Comparison of ENCODE assay signal across 12 mouse cellular contexts in genomic region chrX:11800400-11800941, GRCm38 (mm10).
A peak's percentile ranks its signal among the peaks of the same experiment; 100 is the strongest.
DNase-seq lines count a peak whose midpoint lies in the region; ATAC-seq lines count a peak whose summit lies in the region.
"Had no signal": no experiment of that assay in that cellular context is flagged by ENCODE, and none has a peak within 500 bp of the region (broad histone marks: within the 10 kb centered on the region; RNA-seq: fewer than 3 reads in every experiment).

No protein-coding gene starts in this region.

- peaks cover 15% of the 10 kb centered on the region for H3K4me1 ChIP-seq in liver, embryonic 11.5 days (replicated peaks; ENCODE audit: control insufficient read depth, insufficient read depth, low read length)

- H3K27ac ChIP-seq in liver, embryonic 11.5 days (ENCODE audit: low read depth, low read length): no peak overlapping the region
- H3K27ac ChIP-seq: embryonic facial prominence, embryonic 10.5 days had no signal

- H3K4me3 ChIP-seq in liver, embryonic 11.5 days (ENCODE audit: low read depth, low read length): no peak overlapping the region
- H3K4me3 ChIP-seq: embryonic facial prominence, embryonic 10.5 days had no signal

- no peaks in the 10 kb centered on the region for H3K36me3 ChIP-seq in liver, embryonic 11.5 days (ENCODE audit: control insufficient read depth, insufficient read depth, low read length)
- H3K36me3 ChIP-seq: embryonic facial prominence, embryonic 10.5 days had no signal

- WGBS in liver, embryonic 11.5 days: 74% methylated on average over 16 of the region's 16 CpGs

- H3K9ac ChIP-seq in liver, embryonic 11.5 days (ENCODE audit: low read depth, low read length): no peak overlapping the region

- peak; percentile 73 for DNase-seq in MN1 (ENCODE audit: low spot score)
- DNase-seq in left cerebral cortex, adult 8-10 months (ENCODE audit: low spot score in 2 of 2): peak; percentile 29 to 65
- no peak for DNase-seq in liver, embryonic 11.5 days (ENCODE audit: low spot score)
- DNase-seq in testis, postnatal 14 days (ENCODE audit: low spot score): no peak
- DNase-seq in thymus, postnatal 14 days: no peak
- DNase-seq in kidney, postnatal 25 days: no peak
- DNase-seq: adrenal gland, adult 8-10 months; kidney, postnatal 14 days; lung, adult 2 months had no signal

- H3K4me2 ChIP-seq in liver, embryonic 11.5 days: no peak overlapping the region

- H3K9me3 ChIP-seq in liver, embryonic 11.5 days (ENCODE audit: control insufficient read depth, low read length): no peaks in the 10 kb centered on the region

- peak; percentile 86 for ATAC-seq in cerebellum, adult (ENCODE audit: insufficient number of reproducible peaks, low FRiP score, low TSS enrichment)
- peak; percentile 93 for ATAC-seq in frontal cortex, adult (ENCODE audit: low TSS enrichment)
- no peak for ATAC-seq in liver, embryonic 11.5 days (replicated peaks; ENCODE audit: low FRiP score)

- H3K27me3 ChIP-seq in liver, embryonic 11.5 days (replicated peaks; ENCODE audit: control insufficient read depth, insufficient read depth, low read length): peaks cover 16% of the 10 kb centered on the region

Comparison
In these comparisons a context has a peak if more than half of its experiments do, and no peak if none do; other contexts are left out.
1. DNase-seq: peak in MN1 (single experiment) and left cerebral cortex, adult 8-10 months (2 of 2); none in liver, embryonic 11.5 days (single experiment), testis, postnatal 14 days (single experiment), thymus, postnatal 14 days (single experiment) and kidney, postnatal 25 days (0 of 2).